Mouse (Mus musculus) common myeloid progenitor, adult 5-6 weeks (primary cell): ENCODE data around the gene Nkain1. TPM values are rescaled to one million over a fixed set of nuclear protein-coding genes. Genes with fewer than 3 reads are reported as not detected.

Source experiments
- total RNA-seq: library from RNA; stranded (forward); fragments of 200-1000, 187-1606 nt; gene quantifications from 2 replicates; pipeline ENCODE4 v1.2.3, GENCODE M21; 2017

Gene Nkain1
- total RNA-seq, 1 experiment from 2014 or later: 1.6 TPM

Other genes with a start within 250 kb of the Nkain1 start
- gene Zcchc17, start 214.2 kb downstream of the Nkain1 start, total RNA-seq: 72.4 and 77.6 TPM in 2 replicates
- gene Snrnp40, start 214.0 kb downstream of the Nkain1 start, total RNA-seq: 86.7 and 94.3 TPM in 2 replicates
- 57.2 and 73.1 TPM in 2 replicates for gene Pum1, start 89.1 kb upstream of the Nkain1 start, total RNA-seq
- gene Sdc3, start 218.4 kb upstream of the Nkain1 start, total RNA-seq: 1.3 and 2.1 TPM in 2 replicates